Mouse (Mus musculus): ENCODE measurements around the gene B3gnt2.

The B3gnt2 gene

DNA sequence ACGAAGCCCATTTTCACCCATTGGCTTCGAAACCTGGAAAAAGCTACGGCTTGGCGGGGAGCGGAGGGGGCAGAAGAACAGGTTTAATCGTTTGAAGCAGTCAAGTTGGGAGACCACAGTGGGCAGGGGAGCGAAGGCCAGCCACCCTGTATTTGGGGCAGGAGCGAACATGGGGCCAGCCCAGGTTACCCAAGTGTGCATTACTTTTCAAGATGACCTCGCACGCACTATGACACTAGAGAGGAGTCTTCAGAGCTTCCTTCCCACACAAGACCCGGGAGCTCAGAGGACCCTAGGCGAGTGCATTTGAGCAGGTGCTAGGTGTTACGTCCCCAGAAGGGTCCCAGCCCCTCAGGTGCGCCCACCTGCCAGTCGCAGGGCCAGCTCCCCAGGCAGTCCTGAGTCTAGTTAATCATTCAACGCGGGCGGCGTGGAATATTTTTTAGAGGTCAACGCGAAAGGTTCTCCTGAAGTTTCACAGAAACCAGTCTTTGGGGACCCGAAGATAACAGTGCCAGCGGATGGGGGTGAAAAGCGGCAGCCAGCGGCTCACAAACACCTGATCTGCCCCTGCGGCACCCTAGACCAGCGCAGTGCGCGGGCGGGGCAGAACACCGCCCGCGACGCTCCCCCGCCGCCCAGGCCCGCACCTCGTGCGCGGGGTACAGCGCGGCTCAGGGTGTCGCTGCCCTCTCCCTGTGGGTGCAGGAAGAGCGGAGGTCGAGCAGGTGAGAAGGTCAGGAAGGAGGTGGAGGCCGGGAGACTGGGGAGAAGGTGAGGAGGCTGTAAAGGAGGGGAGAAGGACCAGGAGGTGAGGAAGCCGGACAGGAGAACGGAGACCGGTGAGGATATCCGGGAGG lies 2.1 kb downstream of the B3gnt2 start:
- no peak for TF ChIP-seq GATA4 (IDR thresholded peaks at IDR 0.05; ENCODE audit: insufficient replicate concordance, low read length)

DNA sequence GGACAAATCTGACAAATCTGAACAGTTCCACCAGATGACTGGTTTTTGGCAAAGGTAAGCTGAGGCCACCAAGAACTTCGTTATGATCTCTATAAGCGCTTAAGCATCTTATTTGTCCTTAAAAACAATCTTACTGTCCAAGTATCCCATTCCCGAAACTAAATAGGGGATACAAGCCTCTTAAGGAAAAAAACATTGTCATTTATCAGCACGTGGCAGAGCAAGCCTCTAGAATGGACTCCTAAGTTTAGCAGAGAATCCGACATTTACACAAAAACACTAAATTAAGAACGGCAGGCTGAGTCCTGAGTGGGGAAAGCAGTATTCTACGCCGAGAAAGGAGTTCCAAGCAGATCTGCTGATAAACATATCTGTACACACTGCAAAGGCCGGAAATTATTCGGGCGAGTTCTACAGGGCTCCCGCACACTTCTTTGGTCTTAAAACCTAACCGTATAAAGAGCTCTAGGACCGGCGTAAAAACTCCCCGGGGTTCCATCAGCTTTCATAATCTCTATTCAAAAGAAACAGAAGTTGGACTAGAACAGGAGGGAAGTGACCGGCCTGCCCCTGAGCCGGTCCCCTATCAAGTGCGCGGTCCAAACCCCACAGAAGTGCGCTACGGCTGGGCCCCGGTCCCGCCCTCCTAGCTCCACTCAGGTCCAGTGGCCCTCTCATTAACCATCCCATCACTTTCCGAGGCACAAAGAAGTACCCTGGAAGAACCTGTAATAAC lies 2.9 kb downstream of the B3gnt2 start:
- no peak for TF ChIP-seq GATA4 (IDR thresholded peaks at IDR 0.05; ENCODE audit: insufficient replicate concordance, low read length)

- no peak for TF ChIP-seq GATA4 (IDR thresholded peaks at IDR 0.05; ENCODE audit: insufficient replicate concordance, low read length)
Observed at GRCm38 (mm10) chr11:22857106-22857704, 3.6 kb downstream of the B3gnt2 start.

GRCm38 (mm10) chr11:22856371-22856965 lies 4.3 kb downstream of the B3gnt2 start:
- no peak for TF ChIP-seq GATA4 (IDR thresholded peaks at IDR 0.05; ENCODE audit: insufficient replicate concordance, low read length)

DNA sequence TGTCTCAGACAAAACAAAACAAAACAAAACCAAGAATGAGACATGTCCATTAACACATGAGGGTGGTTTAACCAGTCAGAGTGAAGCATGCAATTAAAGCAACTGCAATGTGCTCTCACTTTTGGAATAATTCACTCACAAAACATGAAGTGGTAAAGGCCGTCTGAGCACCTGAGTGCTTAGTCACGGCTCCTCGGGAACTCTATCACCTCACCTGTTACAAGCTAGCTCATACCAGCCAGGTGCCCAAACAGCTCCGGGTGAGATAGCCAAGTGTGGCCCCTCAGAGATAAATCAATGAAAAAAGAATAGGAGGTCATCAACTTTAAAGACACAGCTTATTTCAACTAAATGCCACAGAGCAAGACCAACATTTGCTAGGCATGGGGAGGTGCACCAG lies 6.2 kb downstream of the B3gnt2 start:
- no peak for TF ChIP-seq GATA4 (IDR thresholded peaks at IDR 0.05; ENCODE audit: insufficient replicate concordance, low read length)

DNA sequence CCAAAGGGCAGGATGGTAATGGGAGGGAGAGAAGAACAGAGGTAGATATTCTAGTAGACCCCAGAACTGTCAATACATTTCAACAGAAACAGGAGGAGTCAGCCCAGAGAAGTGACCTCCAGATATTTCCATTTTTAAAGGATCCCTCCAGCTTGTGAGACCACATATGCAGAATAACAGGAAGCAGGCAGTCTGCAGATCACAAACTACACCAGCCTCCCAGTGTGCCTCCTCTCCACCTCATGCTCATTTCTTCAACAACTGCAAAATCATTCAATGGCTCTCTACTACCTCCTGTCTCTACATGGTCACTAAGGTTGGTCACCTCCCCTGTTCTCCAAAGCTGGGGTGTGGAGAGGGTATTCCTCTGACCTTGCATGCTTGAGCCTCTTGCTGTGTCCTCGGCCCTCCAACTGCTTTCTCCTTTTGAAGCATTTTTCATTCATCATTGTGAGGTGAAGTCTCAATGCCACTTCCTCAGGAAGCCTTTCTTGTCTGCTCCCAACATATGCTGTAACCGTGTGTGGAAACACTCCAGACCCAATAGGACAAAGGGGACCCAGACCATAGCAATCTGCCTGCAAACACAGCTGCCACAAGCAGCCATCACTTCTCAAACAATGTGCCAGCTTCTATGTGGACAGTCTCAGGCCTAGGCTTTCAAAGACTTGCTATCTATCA lies 7.1 kb downstream of the B3gnt2 start:
- TF ChIP-seq GATA4 (IDR thresholded peaks at IDR 0.05; ENCODE audit: insufficient replicate concordance, low read length) = no peak

GRCm38 (mm10) chr11:22852510-22852909 lies 8.3 kb downstream of the B3gnt2 start:
- no peak for TF ChIP-seq GATA4 (IDR thresholded peaks at IDR 0.05; ENCODE audit: insufficient replicate concordance, low read length)

DNA sequence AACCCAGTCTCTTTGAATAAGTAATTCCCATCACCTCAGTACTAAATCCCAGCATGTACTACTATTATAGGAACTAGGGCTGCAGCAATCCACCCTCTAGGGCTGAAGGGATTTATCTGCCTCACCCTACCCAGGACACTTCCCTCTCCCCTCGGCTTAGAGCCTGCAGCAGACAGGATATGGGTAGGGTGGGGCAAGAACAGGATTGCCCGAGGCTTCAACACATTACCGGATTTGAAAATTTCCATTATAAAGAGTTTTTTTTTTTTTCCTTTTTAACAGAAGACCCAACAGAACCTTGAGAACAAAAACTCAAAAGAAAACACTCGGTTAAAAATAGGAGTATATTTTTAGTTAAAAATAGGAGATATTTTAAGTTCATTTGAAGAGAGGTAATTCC lies 9.3 kb downstream of the B3gnt2 start:
- TF ChIP-seq GATA4 (IDR thresholded peaks at IDR 0.05; ENCODE audit: insufficient replicate concordance, low read length) = no peak

GRCm38 (mm10) chr11:22850077-22850476 lies 10.7 kb downstream of the B3gnt2 start:
- no peak for TF ChIP-seq GATA4 (IDR thresholded peaks at IDR 0.05; ENCODE audit: insufficient replicate concordance, low read length)

GRCm38 (mm10) chr11:22848649-22849195 lies 12.0 kb downstream of the B3gnt2 start:
- TF ChIP-seq GATA4 (IDR thresholded peaks at IDR 0.05; ENCODE audit: insufficient replicate concordance, low read length) = no peak

GRCm38 (mm10) chr11:22847732-22848648 lies 12.8 kb downstream of the B3gnt2 start:
- TF ChIP-seq GATA4 (IDR thresholded peaks at IDR 0.05; ENCODE audit: insufficient replicate concordance, low read length) = no peak

GRCm38 (mm10) chr11:22846960-22847731 lies 13.6 kb downstream of the B3gnt2 start:
- TF ChIP-seq GATA4 (IDR thresholded peaks at IDR 0.05; ENCODE audit: insufficient replicate concordance, low read length) = no peak

All from liver, adult (tissue).